Mouse (Mus musculus): ENCODE data around the gene Fam243. TPM values are rescaled to one million over a fixed set of nuclear protein-coding genes. Genes with fewer than 3 reads are reported as not detected.
A peak's percentile ranks its signal among the peaks of the same experiment; 100 is the strongest.

Fam243 gene
- 0.08 TPM in 2 replicates for polyA plus RNA-seq (2016; fragmentation: Nextera tagmentation; extraction: Ambion mirVana)

DNA sequence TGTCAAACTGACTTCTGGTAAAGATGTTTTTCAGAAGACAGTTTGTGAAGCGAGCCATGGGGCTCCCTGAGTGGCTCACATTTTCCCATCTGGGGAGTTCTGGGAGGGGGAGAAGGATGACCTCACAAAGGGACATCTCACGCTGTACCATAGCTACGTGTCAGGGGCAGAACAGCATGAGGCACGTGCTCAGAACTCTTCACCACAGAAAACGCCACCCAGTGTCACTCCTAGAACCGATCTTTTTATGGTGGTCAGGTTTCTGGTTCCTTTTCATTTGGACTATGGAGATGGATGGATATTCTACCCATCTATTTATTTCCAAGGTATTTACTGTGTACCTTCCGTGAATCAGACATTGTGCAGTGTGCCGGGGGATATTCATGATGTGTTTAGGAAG lies at the start of gene Fam243:
TSS of gene Fam243 (minus strand) at position 101 of the 400 bp plus-strand sequence.
- Histone ChIP-seq H3K9me3 (replicated peaks) (no peaks in the 10 kb centered on the region), H3K4me3 (no peak within 1 kb of the TSS), H3K27ac (no peak within 1 kb of the TSS), H3K36me3 (0 out of 2 replicates have a peak, but pooled peaks cover 3% of the 10 kb centered on the region), H3K27me3 (no peaks in the 10 kb centered on the region), H3K4me2 (replicated peaks) (no peak within 1 kb of the TSS), H3K9ac (no peak within 1 kb of the TSS), H3K4me1 (peaks cover 13% of the 10 kb centered on the region)
- 88% methylated on average over 8 of the region's 8 CpGs for WGBS
- ATAC-seq (ENCODE audit: low FRiP score) = no peak

DNA sequence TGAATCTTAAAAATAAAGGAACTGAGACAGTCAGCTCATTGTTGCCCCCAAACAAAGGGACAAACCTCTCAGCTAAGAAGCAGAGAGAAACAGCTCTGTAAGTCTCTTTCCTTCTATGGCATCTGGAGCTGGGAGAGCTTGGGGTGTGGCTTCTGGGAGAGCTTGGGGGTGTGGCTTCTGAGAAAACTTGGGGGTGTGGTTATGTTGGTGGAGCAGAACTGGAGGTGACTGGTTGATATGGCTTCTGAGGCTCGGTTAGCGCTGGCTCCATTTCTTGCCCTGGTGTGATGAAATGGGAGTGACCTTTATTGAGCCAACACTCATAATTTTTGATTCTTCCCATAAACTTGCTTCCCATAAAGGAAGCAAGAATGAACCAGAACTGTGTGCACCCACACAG lies 48.0 kb upstream of the Fam243 start:
- WGBS = 37% methylated on average over 2 of the region's 2 CpGs
- H3K4me3 ChIP-seq = no peak overlapping the region
- ATAC-seq (ENCODE audit: low FRiP score) = no peak
- H3K9me3 ChIP-seq (replicated peaks) = no peaks in the 10 kb centered on the region
- no peaks in the 10 kb centered on the region for H3K27me3 ChIP-seq
- no peak overlapping the region for H3K4me2 ChIP-seq (replicated peaks)
- H3K9ac ChIP-seq = no peak overlapping the region
- no peak overlapping the region for H3K27ac ChIP-seq
- no peaks in the 10 kb centered on the region for H3K36me3 ChIP-seq
- peaks cover 34% of the 10 kb centered on the region for H3K4me1 ChIP-seq

DNA sequence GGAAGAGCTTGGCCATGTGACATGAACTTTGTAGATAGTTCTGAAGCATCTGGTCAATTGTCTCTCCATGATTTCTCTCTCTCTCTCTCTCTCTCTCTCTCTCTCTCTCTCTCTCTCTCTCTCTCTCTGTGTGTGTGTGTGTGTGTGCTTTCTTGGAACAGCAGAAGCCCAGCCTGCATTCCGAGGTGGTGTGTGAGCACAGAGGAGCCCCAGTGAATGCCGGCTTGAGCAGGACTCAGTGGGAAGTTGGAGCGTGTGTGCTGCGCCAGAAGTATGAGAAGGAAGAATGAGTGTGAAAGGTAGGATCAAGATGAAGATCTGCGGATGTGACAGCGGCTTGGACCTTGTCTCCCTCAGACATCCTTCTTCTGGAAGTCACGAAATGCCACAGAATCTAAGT lies 44.2 kb upstream of the Fam243 start:
- H3K9ac ChIP-seq = no peak overlapping the region
- H3K4me3 ChIP-seq = no peak overlapping the region
- WGBS = 54% methylated on average over 7 of the region's 7 CpGs
- no peak for ATAC-seq (ENCODE audit: low FRiP score)
- peaks cover 11% of the 10 kb centered on the region for H3K4me1 ChIP-seq
- no peaks in the 10 kb centered on the region for H3K36me3 ChIP-seq
- H3K4me2 ChIP-seq (replicated peaks) = no peak overlapping the region
- no peaks in the 10 kb centered on the region for H3K9me3 ChIP-seq (replicated peaks)
- no peak overlapping the region for H3K27ac ChIP-seq
- H3K27me3 ChIP-seq = no peaks in the 10 kb centered on the region

- Histone ChIP-seq H3K4me2 (replicated peaks) (no peak overlapping the region), H3K27me3 (peaks cover 11% of the 10 kb centered on the region; the same call in 1 of the 2 replicates), H3K4me3 (no peak overlapping the region), H3K9me3 (replicated peaks) (no peaks in the 10 kb centered on the region), H3K27ac (no peak overlapping the region), H3K4me1 (peaks cover 32% of the 10 kb centered on the region), H3K36me3 (no peaks in the 10 kb centered on the region), H3K9ac (no peak overlapping the region)
- no peak for ATAC-seq (ENCODE audit: low FRiP score)
- 80% methylated on average over 7 of the region's 7 CpGs for WGBS
Measured at GRCm38 (mm10) chr16:92360711-92361110, 39.5 kb upstream of the Fam243 start.

DNA sequence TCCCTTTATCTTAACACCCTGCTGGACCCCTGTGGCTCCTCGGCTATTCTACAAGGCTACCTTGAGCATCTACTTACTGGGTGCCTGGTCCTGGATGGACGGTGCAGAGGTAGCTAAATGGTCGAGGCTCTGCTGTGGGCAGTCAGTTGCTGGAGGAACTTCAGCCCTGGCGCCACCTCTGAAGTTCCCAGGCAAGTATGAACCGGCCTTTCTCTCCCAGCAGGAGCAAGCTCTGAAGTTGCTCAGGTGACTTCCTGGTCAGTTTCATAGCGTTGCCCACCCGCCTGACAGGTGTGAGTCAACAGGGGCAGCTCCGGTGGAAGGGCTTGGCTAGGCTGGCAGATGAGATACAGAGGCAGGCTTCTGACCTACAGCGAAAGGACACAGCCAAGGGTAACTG lies 38.0 kb upstream of the Fam243 start, which contains the start of gene Kcne1:
TSS of gene Kcne1 (minus strand) at position 240 of the 400 bp plus-strand sequence.
- no peaks in the 10 kb centered on the region for H3K9me3 ChIP-seq (replicated peaks)
- WGBS = 65% methylated on average over 9 of the region's 9 CpGs
- H3K4me3 ChIP-seq = no peak within 1 kb of the TSS
- H3K36me3 ChIP-seq = no peaks in the 10 kb centered on the region
- peaks cover 11% of the 10 kb centered on the region; the same call in 1 of the 2 replicates for H3K27me3 ChIP-seq
- no peak within 1 kb of the TSS for H3K9ac ChIP-seq
- ATAC-seq (ENCODE audit: low FRiP score) = no peak
- H3K4me2 ChIP-seq (replicated peaks) = no peak within 1 kb of the TSS
- no peak within 1 kb of the TSS for H3K27ac ChIP-seq
- H3K4me1 ChIP-seq = peaks cover 26% of the 10 kb centered on the region

DNA sequence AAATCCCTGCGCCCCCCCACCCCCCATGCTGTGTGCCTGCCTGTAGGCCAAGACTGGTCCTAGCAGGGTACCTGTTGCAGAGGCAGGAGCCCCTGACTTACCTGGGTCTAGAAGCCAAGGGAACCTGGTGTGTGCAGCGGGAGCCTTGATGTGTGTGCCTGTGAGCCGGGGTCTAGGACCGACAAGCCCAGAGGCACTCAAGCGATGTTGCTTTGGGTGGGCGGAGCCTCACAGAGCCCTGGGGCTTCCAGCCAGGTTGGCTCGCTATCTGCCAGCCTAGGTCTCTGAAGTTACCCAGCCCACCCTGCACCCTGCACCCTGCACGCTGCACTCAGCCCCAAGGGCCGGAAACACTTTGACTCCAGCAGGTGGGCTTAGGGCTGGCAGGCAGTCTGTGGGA lies 37.5 kb upstream of the Fam243 start:
- Histone ChIP-seq H3K27me3 (peaks cover 11% of the 10 kb centered on the region; the same call in 1 of the 2 replicates), H3K4me3 (no peak overlapping the region), H3K9me3 (replicated peaks) (no peaks in the 10 kb centered on the region), H3K4me2 (replicated peaks) (no peak overlapping the region), H3K27ac (no peak overlapping the region), H3K9ac (no peak overlapping the region), H3K36me3 (no peaks in the 10 kb centered on the region), H3K4me1 (peaks cover 26% of the 10 kb centered on the region)
- 25% methylated on average over 9 of the region's 9 CpGs for WGBS
- peak; percentile 15; the same call in 1 of the 2 replicates for ATAC-seq (ENCODE audit: low FRiP score)

DNA sequence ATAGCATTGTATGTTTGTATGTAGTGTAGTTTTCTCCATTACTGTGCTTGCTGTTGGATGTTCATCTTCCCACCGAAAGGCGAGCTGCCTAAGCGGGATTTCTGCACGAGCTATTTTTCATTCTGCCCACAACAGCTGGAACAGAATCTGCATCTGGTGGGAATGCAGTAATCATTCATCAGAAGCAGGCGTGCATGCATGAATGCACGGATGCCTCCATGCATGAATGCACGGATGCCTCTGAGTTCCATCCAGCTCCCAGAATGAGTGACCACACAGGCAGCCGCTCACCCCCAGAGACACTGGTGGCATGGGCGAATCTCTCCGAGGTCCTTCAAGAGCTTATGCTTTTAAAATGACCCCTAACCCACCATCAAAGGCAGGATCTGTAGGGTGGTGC lies 36.3 kb upstream of the Fam243 start:
- H3K9me3 ChIP-seq (replicated peaks) = no peaks in the 10 kb centered on the region
- H3K9ac ChIP-seq = no peak overlapping the region
- no peak for ATAC-seq (ENCODE audit: low FRiP score)
- H3K36me3 ChIP-seq = no peaks in the 10 kb centered on the region
- no peak overlapping the region for H3K27ac ChIP-seq
- no peak overlapping the region for H3K4me3 ChIP-seq
- H3K4me2 ChIP-seq (replicated peaks) = no peak overlapping the region
- peaks cover 26% of the 10 kb centered on the region for H3K4me1 ChIP-seq
- peaks cover 11% of the 10 kb centered on the region; the same call in 1 of the 2 replicates for H3K27me3 ChIP-seq
- WGBS = 28% methylated on average over 10 of the region's 10 CpGs

DNA sequence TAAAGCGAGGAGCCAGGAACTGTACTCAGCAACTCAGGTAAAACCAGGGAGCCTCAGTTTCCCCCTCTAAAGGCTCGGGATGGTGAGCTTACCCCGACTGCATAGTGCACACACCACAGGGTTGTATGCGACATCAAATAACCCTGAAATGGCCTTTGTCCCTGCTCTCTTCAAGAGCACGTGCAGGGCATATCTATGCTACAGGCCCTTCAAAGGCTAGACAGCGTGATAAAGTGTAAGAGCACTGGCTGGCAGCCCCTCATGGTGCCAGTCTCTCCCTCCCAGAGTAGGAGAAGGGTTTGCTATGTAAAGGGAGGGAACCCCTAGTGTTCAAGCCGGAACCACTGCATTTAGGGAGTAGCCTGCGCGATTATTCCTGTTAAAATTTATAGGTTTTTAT lies 35.8 kb upstream of the Fam243 start:
- peaks cover 11% of the 10 kb centered on the region; the same call in 1 of the 2 replicates for H3K27me3 ChIP-seq
- H3K27ac ChIP-seq = no peak overlapping the region

DNA sequence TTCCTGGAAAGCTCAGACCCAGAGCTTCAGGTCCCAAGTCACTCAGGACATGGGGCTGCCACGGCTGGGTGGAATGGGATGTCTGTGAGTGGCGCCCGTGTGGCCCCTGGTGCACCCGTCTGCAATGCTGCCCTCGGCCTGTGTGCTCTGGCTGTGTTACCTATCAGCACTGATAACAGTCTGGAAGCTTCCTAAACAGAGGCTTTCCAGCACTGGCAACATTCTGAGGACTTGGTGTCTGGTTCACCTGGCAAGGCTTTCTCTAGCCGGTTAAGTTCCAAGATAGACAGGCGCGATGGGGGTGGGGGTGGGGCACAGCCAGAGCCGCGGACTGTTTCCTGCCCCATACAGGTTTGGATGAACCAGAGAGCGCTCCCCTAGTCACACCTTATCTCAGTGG lies 34.7 kb upstream of the Fam243 start:
- 78% methylated on average over 11 of the region's 11 CpGs for WGBS
- ATAC-seq (ENCODE audit: low FRiP score) = no peak
- H3K9me3 ChIP-seq (replicated peaks) = no peaks in the 10 kb centered on the region
- H3K4me2 ChIP-seq (replicated peaks) = no peak overlapping the region
- H3K4me3 ChIP-seq = no peak overlapping the region
- H3K9ac ChIP-seq = no peak overlapping the region
- H3K27ac ChIP-seq = no peak overlapping the region
- peaks cover 26% of the 10 kb centered on the region for H3K4me1 ChIP-seq
- peaks cover 11% of the 10 kb centered on the region; the same call in 1 of the 2 replicates for H3K27me3 ChIP-seq
- H3K36me3 ChIP-seq = no peaks in the 10 kb centered on the region

More for the DNA sequence above, 35.8 kb upstream of the Fam243 start:
- Histone ChIP-seq H3K36me3 (no peaks in the 10 kb centered on the region), H3K9ac (no peak overlapping the region), H3K4me3 (no peak overlapping the region), H3K4me2 (replicated peaks) (no peak overlapping the region), H3K9me3 (replicated peaks) (no peaks in the 10 kb centered on the region), H3K4me1 (peaks cover 26% of the 10 kb centered on the region)
- ATAC-seq (ENCODE audit: low FRiP score) = peak; percentile 47; the same call in 1 of the 2 replicates
- WGBS = 60% methylated on average over 9 of the region's 9 CpGs

DNA sequence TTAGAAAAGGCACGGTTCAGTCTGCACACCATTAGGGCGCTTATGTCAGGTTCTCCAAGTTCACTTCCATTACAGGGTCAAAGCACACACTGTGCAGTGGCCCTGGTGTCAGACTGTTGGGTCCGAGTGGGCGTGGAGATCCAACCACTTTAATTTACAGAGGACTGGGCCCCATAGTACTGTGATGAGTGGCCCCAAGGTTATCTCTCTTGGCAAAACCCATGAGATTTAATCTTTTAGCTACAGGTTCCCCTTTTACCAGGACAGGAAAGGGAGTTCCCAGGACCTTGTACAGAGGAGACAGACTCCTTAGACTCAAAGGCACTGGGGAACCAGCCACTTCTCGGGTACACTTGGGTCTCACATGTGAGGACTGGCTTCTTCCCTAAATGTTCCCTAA lies 34.1 kb upstream of the Fam243 start:
- Histone ChIP-seq H3K4me2 (replicated peaks) (no peak overlapping the region), H3K36me3 (no peaks in the 10 kb centered on the region), H3K9me3 (replicated peaks) (no peaks in the 10 kb centered on the region), H3K27me3 (peaks cover 11% of the 10 kb centered on the region; the same call in 1 of the 2 replicates), H3K27ac (no peak overlapping the region), H3K4me1 (peaks cover 26% of the 10 kb centered on the region), H3K4me3 (no peak overlapping the region), H3K9ac (no peak overlapping the region)
- 76% methylated on average over 5 of the region's 5 CpGs for WGBS
- no peak for ATAC-seq (ENCODE audit: low FRiP score)

- H3K4me3 ChIP-seq = no peak overlapping the region
- 68% methylated on average over 2 of the region's 2 CpGs for WGBS
- H3K9me3 ChIP-seq (replicated peaks) = no peaks in the 10 kb centered on the region
- peaks cover 10% of the 10 kb centered on the region; the same call in 1 of the 2 replicates for H3K27me3 ChIP-seq
- peaks cover 22% of the 10 kb centered on the region for H3K4me1 ChIP-seq
- H3K27ac ChIP-seq = no peak overlapping the region
- no peak overlapping the region for H3K9ac ChIP-seq
- ATAC-seq (ENCODE audit: low FRiP score) = no peak
- H3K36me3 ChIP-seq = no peaks in the 10 kb centered on the region
- H3K4me2 ChIP-seq (replicated peaks) = no peak overlapping the region
Measured at GRCm38 (mm10) chr16:92353897-92354296, 32.7 kb upstream of the Fam243 start.

- Histone ChIP-seq H3K27ac (no peak overlapping the region), H3K4me3 (no peak overlapping the region), H3K36me3 (no peaks in the 10 kb centered on the region), H3K4me1 (peaks cover 17% of the 10 kb centered on the region), H3K27me3 (0 out of 2 replicates have a peak, but pooled peaks cover 6% of the 10 kb centered on the region), H3K9ac (no peak overlapping the region), H3K4me2 (replicated peaks) (no peak overlapping the region), H3K9me3 (replicated peaks) (no peaks in the 10 kb centered on the region)
- WGBS = 84% methylated on average over 12 of the region's 12 CpGs
- no peak for ATAC-seq (ENCODE audit: low FRiP score)
Measured at GRCm38 (mm10) chr16:92353295-92353694, 32.1 kb upstream of the Fam243 start.

DNA sequence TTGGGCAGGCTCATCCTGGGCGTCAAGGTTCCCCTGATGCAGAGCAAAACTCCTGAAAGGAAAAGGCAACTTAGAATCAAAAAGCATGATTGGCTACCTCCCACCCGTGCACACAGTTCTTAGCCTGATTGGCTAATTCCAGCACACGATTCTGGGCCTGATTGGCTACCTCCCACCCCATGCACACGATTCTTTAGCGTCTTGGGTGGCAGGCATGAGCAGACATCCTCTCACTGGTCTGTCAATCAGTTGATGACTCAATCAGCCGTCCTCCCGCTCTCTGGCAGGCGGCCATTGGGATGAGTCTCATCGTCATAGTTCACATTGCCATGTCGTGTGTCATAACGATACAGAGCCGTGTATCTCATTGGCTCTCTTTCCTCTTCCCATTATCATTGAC lies 27.7 kb upstream of the Fam243 start:
- WGBS = 66% methylated on average over 12 of the region's 12 CpGs
- peak; percentile 51 for ATAC-seq (ENCODE audit: low FRiP score)
- no peak overlapping the region for H3K9ac ChIP-seq

More for the DNA sequence above, 27.7 kb upstream of the Fam243 start:
- Histone ChIP-seq H3K4me1 (peaks cover 13% of the 10 kb centered on the region), H3K27me3 (no peaks in the 10 kb centered on the region), H3K9me3 (replicated peaks) (no peaks in the 10 kb centered on the region), H3K4me3 (no peak overlapping the region), H3K27ac (no peak overlapping the region), H3K36me3 (no peaks in the 10 kb centered on the region), H3K4me2 (replicated peaks) (no peak overlapping the region)

Data from hindbrain, embryonic 12.5 days (tissue).